20 mouse cellular contexts compared by ENCODE assay signal in genomic region chr4:149504363-149504762, GRCm38 (mm10). TPM values are rescaled to one million over a fixed set of nuclear protein-coding genes. Genes with fewer than 3 reads are reported as not detected.
DNase-seq lines count a peak whose midpoint lies in the region; ATAC-seq and TF ChIP-seq lines count a peak whose summit lies in the region.
"Had no signal": no experiment of that assay in that cellular context is flagged by ENCODE, and none has a peak within 500 bp of the region (broad histone marks: within the 10 kb centered on the region; RNA-seq: fewer than 3 reads in every experiment).

No protein-coding gene starts in this region.

- H3K27me3 ChIP-seq in neural tube, embryonic 15.5 days (replicated peaks): no peaks in the 10 kb centered on the region
- no peaks in the 10 kb centered on the region for H3K27me3 ChIP-seq in forebrain, embryonic 15.5 days
- H3K27me3 ChIP-seq in stomach, embryonic 16.5 days (ENCODE audit: control insufficient read depth, insufficient read depth, low read length): no peaks in the 10 kb centered on the region
- H3K27me3 ChIP-seq: kidney, embryonic 15.5 days had no signal

- peak overlapping the region; percentile 75 for H3K27ac ChIP-seq in layer of hippocampus, adult 2 months
- H3K27ac ChIP-seq in neural tube, embryonic 15.5 days (replicated peaks): peak overlapping the region; percentile 28; the same call in 1 of the 2 replicates
- peak overlapping the region; percentile 64 for H3K27ac ChIP-seq in forebrain, embryonic 15.5 days (replicated peaks)
- H3K27ac ChIP-seq in stomach, embryonic 16.5 days (ENCODE audit: low read length): peak overlapping the region; percentile 42; the same call in 1 of the 2 replicates
- H3K27ac ChIP-seq: kidney, embryonic 15.5 days had no signal

- no peaks in the 10 kb centered on the region for H3K9me3 ChIP-seq in neural tube, embryonic 15.5 days (replicated peaks)
- H3K9me3 ChIP-seq in forebrain, embryonic 15.5 days: no peaks in the 10 kb centered on the region
- no peaks in the 10 kb centered on the region for H3K9me3 ChIP-seq in stomach, embryonic 16.5 days (replicated peaks; ENCODE audit: control insufficient read depth, low read length)
- H3K9me3 ChIP-seq: kidney, embryonic 15.5 days had no signal

- no peak overlapping the region for H3K9ac ChIP-seq in neural tube, embryonic 15.5 days (replicated peaks)
- H3K9ac ChIP-seq in forebrain, embryonic 15.5 days (replicated peaks): no peak overlapping the region
- no peak overlapping the region for H3K9ac ChIP-seq in stomach, embryonic 16.5 days (ENCODE audit: low read length)
- H3K9ac ChIP-seq: kidney, embryonic 15.5 days had no signal

- DNase-seq in layer of hippocampus, adult 2 months (ENCODE audit: low spot score in 2 of 2): no peak
- no peak for DNase-seq in layer of hippocampus, adult 18-20 months (ENCODE audit: low spot score in 2 of 2)
- no peak for DNase-seq in neural tube, embryonic 10.5 days (ENCODE audit: extremely low spot score, low spot score)
- DNase-seq in urinary bladder, postnatal 36 days (ENCODE audit: low spot score in 2 of 2): no peak
- DNase-seq in embryo, embryonic 10 days (ENCODE audit: low spot score): no peak
- DNase-seq: cerebellum, postnatal 36 days; heart, adult 11 months; layer of hippocampus, adult 9-11 months; lung, postnatal 10 days; right cerebral cortex, postnatal 14 days; thymus, adult 2 months had no signal

- H3K4me3 ChIP-seq in layer of hippocampus, adult 2 months: no peak overlapping the region
- H3K4me3 ChIP-seq in neural tube, embryonic 15.5 days (replicated peaks): no peak overlapping the region
- H3K4me3 ChIP-seq in forebrain, embryonic 15.5 days: no peak overlapping the region
- no peak overlapping the region for H3K4me3 ChIP-seq in stomach, embryonic 16.5 days (replicated peaks; ENCODE audit: low read length)
- H3K4me3 ChIP-seq: kidney, embryonic 15.5 days had no signal

- no peak overlapping the region for H3K4me2 ChIP-seq in neural tube, embryonic 15.5 days
- H3K4me2 ChIP-seq in forebrain, embryonic 15.5 days (replicated peaks): no peak overlapping the region
- no peak overlapping the region for H3K4me2 ChIP-seq in stomach, embryonic 16.5 days (ENCODE audit: low read depth, low read length)
- H3K4me2 ChIP-seq: kidney, embryonic 15.5 days had no signal

- ATAC-seq in neural tube, embryonic 15.5 days (ENCODE audit: low FRiP score): no peak
- ATAC-seq in forebrain, embryonic 15.5 days (replicated peaks): peak; percentile 35; the same call in 1 of the 2 replicates
- no peak for ATAC-seq in stomach, embryonic 16.5 days (ENCODE audit: insufficient read depth, low FRiP score)

- H3K4me1 ChIP-seq in neural tube, embryonic 15.5 days: peaks cover 8% of the 10 kb centered on the region; the same call in 1 of the 2 replicates
- H3K4me1 ChIP-seq in forebrain, embryonic 15.5 days: peaks cover 12% of the 10 kb centered on the region
- no peaks in the 10 kb centered on the region for H3K4me1 ChIP-seq in stomach, embryonic 16.5 days (ENCODE audit: control insufficient read depth, insufficient read depth, low read length)
- H3K4me1 ChIP-seq: kidney, embryonic 15.5 days had no signal

- H3K36me3 ChIP-seq in neural tube, embryonic 15.5 days: peaks cover 25% of the 10 kb centered on the region
- H3K36me3 ChIP-seq in forebrain, embryonic 15.5 days: peaks cover 15% of the 10 kb centered on the region
- peaks cover 12% of the 10 kb centered on the region; the same call in 1 of the 2 replicates for H3K36me3 ChIP-seq in stomach, embryonic 16.5 days (ENCODE audit: control insufficient read depth, insufficient read depth, low read length)

- no peak for TF ChIP-seq CTCF in layer of hippocampus, adult 2 months (conservative IDR thresholded peaks at IDR 0.05)

- 66% methylated on average over 5 of the region's 5 CpGs for whole genome bisulfite sequencing in neural tube, embryonic 15.5 days
- 34% methylated on average over 5 of the region's 5 CpGs for WGBS in forebrain, embryonic 15.5 days
- WGBS in stomach, embryonic 16.5 days: 77% methylated on average over 5 of the region's 5 CpGs

RNA-seq across cellular contexts. Expression of gene Ctnnbip1, which starts 13.7 kb away (rescaled TPM):
- 10 to 100 TPM; 32.2 to 34.4 TPM for total RNA-seq in layer of hippocampus, adult 2 months (2021)
- 10 to 100 TPM; 29.6 to 33.4 TPM for total RNA-seq in layer of hippocampus, adult 18-20 months (2021)
- 92.7 and 103 TPM in 2 replicates for polyA plus RNA-seq in neural tube, embryonic 15.5 days (2015; fragmentation: Nextera tagmentation; extraction: Ambion mirVana)
- polyA plus RNA-seq in forebrain, embryonic 15.5 days (2015; fragmentation: Nextera tagmentation; extraction: Ambion mirVana): 98.1 and 113 TPM in 2 replicates
- 56.2 and 57.3 TPM in 2 replicates for polyA plus RNA-seq in stomach, embryonic 16.5 days (2015; fragmentation: Nextera tagmentation; extraction: Ambion mirVana)

RNA-seq across cellular contexts. Expression of gene Lzic, which starts 19.3 kb away (rescaled TPM):
- total RNA-seq in layer of hippocampus, adult 2 months (2021): 10 to 100 TPM; 15.3 to 16.9 TPM
- total RNA-seq in layer of hippocampus, adult 18-20 months (2021): 10 to 100 TPM; 14.1 to 14.2 TPM
- 37.9 and 40.0 TPM in 2 replicates for polyA plus RNA-seq in neural tube, embryonic 15.5 days (2015; fragmentation: Nextera tagmentation; extraction: Ambion mirVana)
- polyA plus RNA-seq in forebrain, embryonic 15.5 days (2015; fragmentation: Nextera tagmentation; extraction: Ambion mirVana): 47.9 and 51.0 TPM in 2 replicates
- 33.3 and 35.9 TPM in 2 replicates for polyA plus RNA-seq in stomach, embryonic 16.5 days (2015; fragmentation: Nextera tagmentation; extraction: Ambion mirVana)

RNA-seq across cellular contexts. Expression of gene Nmnat1, which starts 19.4 kb away (rescaled TPM):
- 1 to 10 TPM; 8.9 to 9.0 TPM for total RNA-seq in layer of hippocampus, adult 2 months (2021)
- total RNA-seq in layer of hippocampus, adult 18-20 months (2021): 1 to 10 TPM; 7.7 to 9.5 TPM
- 5.8 and 9.0 TPM in 2 replicates for polyA plus RNA-seq in neural tube, embryonic 15.5 days (2015; fragmentation: Nextera tagmentation; extraction: Ambion mirVana)
- polyA plus RNA-seq in forebrain, embryonic 15.5 days (2015; fragmentation: Nextera tagmentation; extraction: Ambion mirVana): 10.5 and 12.8 TPM in 2 replicates
- 9.3 and 9.6 TPM in 2 replicates for polyA plus RNA-seq in stomach, embryonic 16.5 days (2015; fragmentation: Nextera tagmentation; extraction: Ambion mirVana)

RNA-seq across cellular contexts. Expression of gene Tmem274, which starts 27.2 kb away (rescaled TPM):
- not detected for total RNA-seq in layer of hippocampus, adult 2 months (2021)
- total RNA-seq in layer of hippocampus, adult 18-20 months (2021): not detected
- not detected in 2 replicates for polyA plus RNA-seq in neural tube, embryonic 15.5 days (2015; fragmentation: Nextera tagmentation; extraction: Ambion mirVana)
- polyA plus RNA-seq in forebrain, embryonic 15.5 days (2015; fragmentation: Nextera tagmentation; extraction: Ambion mirVana): 0.39 TPM in 1 of 2 replicates, not detected in the other
- polyA plus RNA-seq in stomach, embryonic 16.5 days (2015; fragmentation: Nextera tagmentation; extraction: Ambion mirVana): 0.39 and 0.40 TPM in 2 replicates
- total RNA-seq: adrenal gland, postnatal 4 days; left cerebral cortex, postnatal 10 days; MEL had no signal
- polyA plus RNA-seq: C2C12; intestine, embryonic 14.5 days; thymus, adult 2 months had no signal

RNA-seq across cellular contexts. Expression of gene Rbp7, which starts 49.6 kb away (rescaled TPM):
- not detected for total RNA-seq in layer of hippocampus, adult 2 months (2021)
- total RNA-seq in layer of hippocampus, adult 18-20 months (2021): not detected
- 1.1 TPM in 1 of 2 replicates, not detected in the other for polyA plus RNA-seq in neural tube, embryonic 15.5 days (2015; fragmentation: Nextera tagmentation; extraction: Ambion mirVana)
- not detected in 2 replicates for polyA plus RNA-seq in forebrain, embryonic 15.5 days (2015; fragmentation: Nextera tagmentation; extraction: Ambion mirVana)
- 4.0 and 4.8 TPM in 2 replicates for polyA plus RNA-seq in stomach, embryonic 16.5 days (2015; fragmentation: Nextera tagmentation; extraction: Ambion mirVana)
- total RNA-seq: MEL had no signal
- polyA plus RNA-seq: C2C12 had no signal
